Mouse (Mus musculus) lung, embryonic 14.5 days (tissue): ENCODE results near the gene Reep6. TPM values are rescaled to one million over a fixed set of nuclear protein-coding genes. Genes with fewer than 3 reads are reported as not detected.

Source experiments
- ATAC-seq: fragments of 200-750 bp; cut with Nextera tagmentation; 2 replicates; pipeline ENCODE4 v1.8.0; 2017; ENCODE audit warnings: mild to moderate bottlenecking, moderate TSS enrichment, moderate library complexity; ENCODE audit not compliant: insufficient read depth
- DNase-seq: peaks from one replicate; pipeline ENCODE4 v3.0.0-alpha.2; 2015
- H3K27ac ChIP-seq: fragments of 300-500 bp; sonication (generic); 2 replicates; pipeline ENCODE4 v1.5.1; 2014; ENCODE audit warnings: low read depth, mild to moderate bottlenecking, moderate library complexity
- H3K27me3 ChIP-seq: fragments of 300-500 bp; sonication (generic); 2 replicates; pipeline ENCODE4 v1.6.1; 2014; ENCODE audit warnings: low read length, control low read depth; ENCODE audit not compliant: insufficient read depth
- H3K36me3 ChIP-seq: fragments of 300-500 bp; sonication (generic); 2 replicates; pipeline ENCODE4 v1.6.1; 2014; ENCODE audit warnings: control low read depth; ENCODE audit not compliant: insufficient read depth
- H3K4me1 ChIP-seq: fragments of 300-500 bp; sonication (generic); 2 replicates; pipeline ENCODE4 v1.6.1; 2014; ENCODE audit warnings: antibody characterized with exemption, control low read depth; ENCODE audit not compliant: insufficient read depth
- H3K4me2 ChIP-seq: fragments of 300-500 bp; sonication (generic); 2 replicates; pipeline ENCODE4 v1.6.1; 2014; ENCODE audit warnings: mild to moderate bottlenecking
- H3K4me3 ChIP-seq: fragments of 300-500 bp; sonication (generic); 2 replicates; pipeline ENCODE4 v1.5.1; 2014; ENCODE audit warnings: low read depth, low read length
- H3K9ac ChIP-seq: fragments of 300-500 bp; sonication (generic); 2 replicates; pipeline ENCODE4 v1.6.1; 2014
- H3K9me3 ChIP-seq: fragments of 300-500 bp; sonication (generic); 2 replicates; pipeline ENCODE4 v1.6.1; 2016; ENCODE audit warnings: low read depth, low read length, control low read depth
- CTCF ChIP-seq: IDR thresholded peaks from 2 replicates; pipeline ENCODE4 v1.5.1; 2016; ENCODE audit warnings: antibody characterized with exemption, low read depth
- WGBS: fragments of 180-500 bp; shearing (Covaris S2); extraction: QIAGEN DNeasy Blood & Tissue Kit; methylation state at CpG from one replicate; pipeline ENCODE4 v1.1.7; 2014; 5-methylcytosine and 5-hydroxymethylcytosine counted together
- polyA plus RNA-seq: library from polyadenylated mRNA; unstranded; fragments of >200 nt; fragmentation: Nextera tagmentation; extraction: Ambion mirVana; gene quantifications from 2 replicates; pipeline ENCODE4 v1.2.1, GENCODE M21; 2014

Reep6 gene
- polyA plus RNA-seq, 1 experiment from 2014 or later, result 12.2 TPM

GRCm38 (mm10) chr10:80321670-80322581 lies 7.8 kb upstream of the Reep6 start:
- H3K4me1 ChIP-seq, result 0 out of 2 replicates have a peak, but pooled peaks cover 3% of the 10 kb centered on the region
- H3K36me3 ChIP-seq, result peaks cover 18% of the 10 kb centered on the region; the same call in 1 of the 2 replicates
- peak overlapping the region; percentile 57; the same call in 1 of the 2 replicates for H3K9ac ChIP-seq
- 84% methylated on average over 21 of the region's 21 CpGs for WGBS
- H3K4me3 ChIP-seq, result peak overlapping the region; percentile 52; the same call in 1 of the 2 replicates
- H3K4me2 ChIP-seq, result peak overlapping the region; percentile 98
- peaks cover 6% of the 10 kb centered on the region; the same call in 1 of the 2 replicates for H3K27me3 ChIP-seq
- ATAC-seq (no peak), DNase-seq (no peak)
- no peak overlapping the region for H3K27ac ChIP-seq
- no peaks in the 10 kb centered on the region for H3K9me3 ChIP-seq
- TF ChIP-seq CTCF, result no peak

GRCm38 (mm10) chr10:80322811-80323211 lies 6.9 kb upstream of the Reep6 start:
- peak; percentile 24; the same call in 1 of the 2 replicates for TF ChIP-seq CTCF
- peak overlapping the region; percentile 98 for H3K4me2 ChIP-seq
- H3K4me1 ChIP-seq, result 0 out of 2 replicates have a peak, but pooled peaks cover 3% of the 10 kb centered on the region
- no peak overlapping the region for H3K27ac ChIP-seq
- peak overlapping the region; percentile 52 for H3K4me3 ChIP-seq
- DNase-seq, result peak; percentile 61
- peak; percentile 11 for ATAC-seq
- H3K9me3 ChIP-seq, result no peaks in the 10 kb centered on the region
- peaks cover 13% of the 10 kb centered on the region; the same call in 1 of the 2 replicates for H3K36me3 ChIP-seq
- peak overlapping the region; percentile 57 for H3K9ac ChIP-seq
- no peaks in the 10 kb centered on the region for H3K27me3 ChIP-seq
- 3% methylated on average over 28 of the region's 28 CpGs for WGBS

- H3K9me3 ChIP-seq, result no peaks in the 10 kb centered on the region
- H3K27me3 ChIP-seq, result no peaks in the 10 kb centered on the region
- H3K27ac ChIP-seq, result no peak overlapping the region
- 1% methylated on average over 44 of the region's 46 CpGs for WGBS
- 0 out of 2 replicates have a peak, but pooled peaks cover 3% of the 10 kb centered on the region for H3K4me1 ChIP-seq
- peak overlapping the region; percentile 57 for H3K9ac ChIP-seq
- H3K4me2 ChIP-seq, result peak overlapping the region; percentile 98
- peak; percentile 23 for ATAC-seq
- TF ChIP-seq CTCF, result no peak
- peaks cover 6% of the 10 kb centered on the region; the same call in 1 of the 2 replicates for H3K36me3 ChIP-seq
- DNase-seq, result peak; percentile 56
- peak overlapping the region; percentile 52 for H3K4me3 ChIP-seq
Observed at GRCm38 (mm10) chr10:80323261-80324119, 6.3 kb upstream of the Reep6 start.

- WGBS, result 78% methylated on average over 17 of the region's 17 CpGs
- H3K27ac ChIP-seq, result no peak overlapping the region
- peak overlapping the region; percentile 52; the same call in 1 of the 2 replicates for H3K4me3 ChIP-seq
- H3K9ac ChIP-seq, result no peak overlapping the region
- DNase-seq, result no peak
- no peaks in the 10 kb centered on the region for H3K9me3 ChIP-seq
- H3K4me1 ChIP-seq, result 0 out of 2 replicates have a peak, but pooled peaks cover 6% of the 10 kb centered on the region
- peak overlapping the region; percentile 98 for H3K4me2 ChIP-seq
- TF ChIP-seq CTCF, result no peak
- H3K36me3 ChIP-seq, result no peaks in the 10 kb centered on the region
- ATAC-seq, result no peak
- no peaks in the 10 kb centered on the region for H3K27me3 ChIP-seq
Observed at GRCm38 (mm10) chr10:80324120-80325037, 5.4 kb upstream of the Reep6 start.

GRCm38 (mm10) chr10:80325045-80325444 lies 4.7 kb upstream of the Reep6 start:
- no peaks in the 10 kb centered on the region for H3K27me3 ChIP-seq
- H3K36me3 ChIP-seq, result no peaks in the 10 kb centered on the region
- no peaks in the 10 kb centered on the region for H3K9me3 ChIP-seq
- H3K9ac ChIP-seq, result no peak overlapping the region
- TF ChIP-seq CTCF, result no peak
- ATAC-seq, result no peak
- H3K4me2 ChIP-seq, result no peak overlapping the region
- no peak overlapping the region for H3K27ac ChIP-seq
- no peak overlapping the region for H3K4me3 ChIP-seq
- no peak for DNase-seq
- 79% methylated on average over 21 of the region's 21 CpGs for WGBS
- H3K4me1 ChIP-seq, result 0 out of 2 replicates have a peak, but pooled peaks cover 5% of the 10 kb centered on the region

GRCm38 (mm10) chr10:80330084-80330483 lies 331 bp downstream of the Reep6 start:
- H3K4me2 ChIP-seq, result peak overlapping the region; percentile 92
- H3K27me3 ChIP-seq, result peaks cover 2% of the 10 kb centered on the region; the same call in 1 of the 2 replicates
- H3K9ac ChIP-seq, result peak overlapping the region; percentile 41; the same call in 1 of the 2 replicates
- H3K27ac ChIP-seq, result peak overlapping the region; percentile 20; the same call in 1 of the 2 replicates
- WGBS, result 2% methylated on average over 41 of the region's 41 CpGs
- H3K4me3 ChIP-seq, result peak overlapping the region; percentile 45
- no peaks in the 10 kb centered on the region for H3K9me3 ChIP-seq
- DNase-seq (no peak), ATAC-seq (no peak; the same call in 1 of the 2 replicates)
- H3K36me3 ChIP-seq, result no peaks in the 10 kb centered on the region
- H3K4me1 ChIP-seq, result 0 out of 2 replicates have a peak, but pooled peaks cover 9% of the 10 kb centered on the region
- no peak for TF ChIP-seq CTCF
